Mouse (Mus musculus): ENCODE results near the gene Eif4e. TPM values are rescaled to one million over a fixed set of nuclear protein-coding genes. Genes with fewer than 3 reads are reported as not detected.
"Not testable (repeated sequence)": the region's sequence is repeated elsewhere in the genome, so short reads cannot be mapped to it uniquely, and the experiment has no call there.

Gene Eif4e
- polyA plus RNA-seq, 1 experiment from 2014 or later: 343 TPM

DNA sequence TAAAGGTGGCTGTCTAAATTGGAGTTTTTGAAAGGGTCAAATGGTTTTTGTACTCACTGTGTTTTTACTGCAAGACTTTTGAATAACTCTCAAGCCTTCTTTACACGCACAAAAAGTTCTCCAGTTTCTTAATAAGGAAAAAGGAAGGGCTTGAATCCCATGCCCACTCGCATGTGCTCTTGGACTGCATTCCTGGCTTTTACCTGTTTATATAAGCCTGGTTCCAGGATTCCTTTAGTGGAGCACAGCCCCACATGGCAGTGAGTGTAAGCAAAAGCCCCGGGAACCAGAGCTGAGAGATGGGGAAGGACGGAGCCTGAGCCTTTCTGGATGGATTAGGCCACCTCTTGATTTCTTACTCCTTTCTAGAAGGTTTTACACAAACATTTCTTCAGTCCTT lies 23.1 kb downstream of the Eif4e start:
- H3K27ac ChIP-seq: no peak overlapping the region
- 87% methylated on average over 4 of the region's 4 CpGs for WGBS
- ATAC-seq: no peak

DNA sequence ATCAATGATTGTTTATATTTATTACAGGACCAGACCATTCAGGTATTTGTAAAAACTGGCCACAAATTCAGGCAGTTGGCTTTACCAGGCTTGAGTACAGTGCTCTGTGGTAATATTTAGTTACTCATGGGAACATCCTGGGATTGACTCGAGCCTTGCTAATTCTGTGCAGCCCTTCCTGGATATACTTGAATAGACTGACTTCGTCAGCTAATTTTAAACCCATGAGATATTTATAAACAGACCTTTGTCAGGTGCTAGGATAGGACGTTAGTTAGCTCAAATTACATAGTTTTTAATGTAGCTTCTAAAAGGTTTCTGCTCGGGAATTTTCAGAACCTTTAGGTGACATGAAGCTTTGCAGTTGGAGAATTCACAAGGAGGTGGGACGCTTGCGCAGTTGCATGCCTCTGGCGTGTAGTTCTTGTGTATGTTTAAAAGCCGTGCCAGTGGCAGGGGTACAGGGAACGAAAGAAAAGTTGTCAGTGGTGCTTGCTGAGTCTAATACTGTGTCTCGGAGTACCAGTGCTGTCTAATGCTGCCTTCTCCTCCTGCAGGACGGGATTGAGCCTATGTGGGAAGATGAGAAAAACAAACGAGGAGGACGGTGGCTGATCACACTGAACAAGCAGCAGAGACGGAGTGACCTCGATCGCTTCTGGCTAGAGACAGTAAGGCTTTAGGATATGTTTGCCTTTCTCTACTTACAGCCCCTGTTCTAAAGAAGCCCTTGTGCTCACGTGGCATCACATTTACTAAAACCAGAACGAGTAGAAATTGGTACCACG lies 24.6 kb downstream of the Eif4e start:
- WGBS: 92% methylated on average over 19 of the region's 19 CpGs
- H3K4me1 ChIP-seq (replicated peaks): no peaks in the 10 kb centered on the region
- H3K27ac ChIP-seq: no peak overlapping the region
- no peak overlapping the region for H3K4me2 ChIP-seq (replicated peaks)
- H3K9ac ChIP-seq (replicated peaks): no peak overlapping the region
- H3K4me3 ChIP-seq (replicated peaks): no peak overlapping the region
- no peak for ATAC-seq
- peaks cover 42% of the 10 kb centered on the region for H3K36me3 ChIP-seq
- H3K9me3 ChIP-seq: no peaks in the 10 kb centered on the region
- H3K27me3 ChIP-seq: no peaks in the 10 kb centered on the region

More for the DNA sequence above, 23.1 kb downstream of the Eif4e start:
- Histone ChIP-seq H3K27me3 (no peaks in the 10 kb centered on the region), H3K9me3 (no peaks in the 10 kb centered on the region), H3K36me3 (peaks cover 36% of the 10 kb centered on the region), H3K4me2 (replicated peaks) (no peak overlapping the region), H3K4me1 (replicated peaks) (0 out of 2 replicates have a peak, but pooled peaks cover 4% of the 10 kb centered on the region), H3K9ac (replicated peaks) (no peak overlapping the region), H3K4me3 (replicated peaks) (no peak overlapping the region)

DNA sequence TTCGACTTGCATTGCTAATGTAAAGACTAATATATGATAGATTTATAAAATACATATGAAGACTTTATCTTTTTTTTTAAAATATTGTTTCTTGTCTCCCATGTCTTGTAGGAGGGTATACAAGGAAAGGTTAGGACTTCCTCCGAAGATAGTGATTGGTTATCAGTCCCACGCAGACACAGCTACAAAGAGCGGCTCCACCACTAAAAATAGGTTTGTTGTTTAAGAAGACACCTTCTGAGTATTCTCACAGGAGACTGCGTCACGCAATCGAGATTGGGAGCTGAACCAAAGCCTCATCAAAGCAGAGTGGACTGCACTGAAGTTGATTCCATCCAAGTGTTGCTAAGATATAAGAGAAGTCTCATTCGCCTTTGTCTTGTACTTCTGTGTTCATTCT lies 29.3 kb downstream of the Eif4e start:
- not testable (repeated sequence) for H3K4me3 ChIP-seq (replicated peaks); H3K9ac ChIP-seq (replicated peaks); H3K27ac ChIP-seq; H3K4me2 ChIP-seq (replicated peaks); H3K4me1 ChIP-seq (replicated peaks); ATAC-seq; H3K9me3 ChIP-seq; H3K27me3 ChIP-seq
- WGBS: 96% methylated on average over 8 of the region's 8 CpGs
- H3K36me3 ChIP-seq: peaks cover 61% of the 10 kb centered on the region

DNA sequence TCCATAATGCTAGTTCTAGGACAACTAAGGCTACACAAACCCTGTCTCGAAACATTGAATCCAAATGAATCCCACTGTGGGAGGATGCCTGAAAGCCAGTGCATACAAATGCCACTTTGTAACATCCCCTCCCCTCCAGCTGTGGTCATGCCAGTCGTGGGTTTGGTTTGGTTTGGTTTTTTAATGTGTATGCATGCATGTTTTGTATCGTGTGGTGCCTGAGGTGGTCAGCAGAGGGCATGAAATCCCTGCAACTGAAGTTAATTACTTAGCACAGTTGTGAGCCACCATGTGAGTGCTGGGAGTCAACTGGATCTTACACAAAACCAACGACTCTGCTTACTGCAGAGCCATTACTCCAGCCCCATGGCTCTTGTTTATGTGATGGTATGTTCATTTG lies 32.5 kb downstream of the Eif4e start:
- no peak overlapping the region for H3K27ac ChIP-seq
- H3K27me3 ChIP-seq: no peaks in the 10 kb centered on the region
- no peaks in the 10 kb centered on the region for H3K4me1 ChIP-seq (replicated peaks)
- no peak overlapping the region for H3K9ac ChIP-seq (replicated peaks)
- no peak overlapping the region for H3K4me2 ChIP-seq (replicated peaks)
- no peak overlapping the region for H3K4me3 ChIP-seq (replicated peaks)
- WGBS: 60% methylated on average over 4 of the region's 4 CpGs
- H3K36me3 ChIP-seq: peaks cover 36% of the 10 kb centered on the region
- ATAC-seq: peak; percentile 38; the same call in 1 of the 2 replicates
- no peaks in the 10 kb centered on the region for H3K9me3 ChIP-seq

DNA sequence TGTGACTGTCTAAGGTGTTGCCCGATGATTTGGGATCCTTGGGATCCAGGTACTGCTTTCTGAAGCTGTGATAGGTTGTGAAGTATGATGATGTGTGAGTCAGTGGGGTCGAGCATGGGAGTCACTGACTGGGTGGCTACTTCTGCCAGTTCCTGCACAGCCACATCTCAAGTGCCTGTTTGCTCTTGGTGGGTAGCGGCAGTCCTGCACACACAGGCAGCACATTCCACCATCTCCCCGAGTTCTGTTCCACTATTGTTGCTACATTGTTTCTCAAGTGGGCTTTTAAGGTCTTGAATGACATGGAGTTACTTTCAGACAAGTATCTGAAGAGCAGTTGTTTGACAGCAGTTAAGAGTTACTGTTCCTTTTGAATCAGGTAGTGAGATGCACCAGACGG lies 34.3 kb downstream of the Eif4e start:
- Histone ChIP-seq H3K9ac (replicated peaks) (no peak overlapping the region), H3K4me3 (replicated peaks) (no peak overlapping the region), H3K27me3 (no peaks in the 10 kb centered on the region), H3K4me1 (replicated peaks) (no peaks in the 10 kb centered on the region), H3K9me3 (no peaks in the 10 kb centered on the region), H3K27ac (no peak overlapping the region), H3K36me3 (peaks cover 34% of the 10 kb centered on the region), H3K4me2 (replicated peaks) (no peak overlapping the region)
- WGBS: 79% methylated on average over 5 of the region's 5 CpGs
- no peak for ATAC-seq

DNA sequence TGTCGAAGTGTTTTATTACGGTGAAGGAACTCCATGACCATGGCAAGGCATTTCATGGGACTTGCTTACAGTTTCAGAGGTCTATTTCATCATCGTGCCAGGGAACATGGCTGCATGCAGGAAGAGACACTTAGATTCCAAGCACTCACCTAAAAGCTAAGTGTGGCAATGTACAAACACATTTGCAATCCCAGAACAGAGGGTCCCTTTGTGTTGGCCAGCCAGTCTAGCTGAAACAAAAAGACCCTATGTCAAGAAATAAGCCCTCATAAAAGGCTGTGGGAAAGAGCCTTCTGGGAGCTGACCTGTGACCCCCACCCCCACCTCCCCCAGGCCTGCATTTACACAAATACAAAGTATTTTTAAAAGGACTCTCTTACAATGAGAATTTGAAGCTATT lies 34.9 kb downstream of the Eif4e start:
- Histone ChIP-seq H3K4me2 (replicated peaks) (no peak overlapping the region), H3K27ac (no peak overlapping the region), H3K27me3 (no peaks in the 10 kb centered on the region), H3K36me3 (peaks cover 31% of the 10 kb centered on the region), H3K9ac (replicated peaks) (no peak overlapping the region), H3K4me1 (replicated peaks) (no peaks in the 10 kb centered on the region), H3K9me3 (no peaks in the 10 kb centered on the region), H3K4me3 (replicated peaks) (no peak overlapping the region)
- 87% methylated on average over 3 of the region's 3 CpGs for WGBS
- no peak for ATAC-seq

DNA sequence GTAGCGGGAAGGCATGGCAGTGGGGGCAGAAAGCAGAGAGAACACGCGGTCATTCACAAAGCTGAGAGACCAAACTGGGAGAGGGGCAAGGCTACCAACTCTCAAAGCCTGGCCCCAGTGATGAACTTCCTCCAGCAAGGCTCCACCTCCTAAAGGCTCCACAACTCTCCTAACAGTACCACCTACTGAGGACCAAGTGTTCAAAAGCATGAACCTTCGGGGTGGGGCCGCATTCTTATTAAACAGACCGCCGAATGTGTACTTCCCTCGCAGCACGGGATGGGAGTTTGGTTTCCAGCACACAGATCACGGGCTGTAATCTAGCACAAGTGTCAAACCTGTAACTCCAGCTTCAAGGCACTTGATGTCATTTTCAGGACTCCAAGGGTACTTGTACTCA lies 52.9 kb downstream of the Eif4e start:
- no peaks in the 10 kb centered on the region for H3K9me3 ChIP-seq
- no peak overlapping the region for H3K27ac ChIP-seq
- H3K4me1 ChIP-seq (replicated peaks): no peaks in the 10 kb centered on the region
- no peak for ATAC-seq
- H3K4me3 ChIP-seq (replicated peaks): no peak overlapping the region
- H3K9ac ChIP-seq (replicated peaks): no peak overlapping the region
- WGBS: 94% methylated on average over 10 of the region's 10 CpGs
- no peaks in the 10 kb centered on the region for H3K27me3 ChIP-seq
- H3K36me3 ChIP-seq: no peaks in the 10 kb centered on the region
- H3K4me2 ChIP-seq (replicated peaks): no peak overlapping the region

DNA sequence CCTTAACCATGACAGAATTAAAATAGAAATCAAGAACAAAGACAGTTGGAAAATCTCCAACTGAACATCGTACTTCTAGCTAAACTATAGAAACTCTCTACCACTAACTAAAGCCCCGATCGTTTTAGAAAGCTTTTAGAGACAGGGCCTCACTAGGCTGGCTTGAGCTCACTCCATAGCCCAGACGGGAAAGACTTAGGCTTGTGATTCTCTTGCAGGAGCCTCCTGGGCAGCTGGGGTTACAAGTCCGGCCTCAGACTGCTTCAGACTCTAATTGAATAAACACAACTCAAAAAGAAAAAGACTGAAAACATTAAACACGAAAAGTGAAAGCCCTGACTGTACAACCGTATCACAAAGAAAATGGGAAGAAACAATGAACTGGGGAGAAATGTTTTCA lies 60.2 kb downstream of the Eif4e start:
- Histone ChIP-seq H3K9me3 (no peaks in the 10 kb centered on the region), H3K27ac (no peak overlapping the region), H3K9ac (replicated peaks) (no peak overlapping the region), H3K36me3 (no peaks in the 10 kb centered on the region), H3K4me3 (replicated peaks) (no peak overlapping the region), H3K4me2 (replicated peaks) (no peak overlapping the region), H3K4me1 (replicated peaks) (no peaks in the 10 kb centered on the region), H3K27me3 (no peaks in the 10 kb centered on the region)
- ATAC-seq: no peak
- WGBS: 56% methylated on average over 7 of the region's 7 CpGs

DNA sequence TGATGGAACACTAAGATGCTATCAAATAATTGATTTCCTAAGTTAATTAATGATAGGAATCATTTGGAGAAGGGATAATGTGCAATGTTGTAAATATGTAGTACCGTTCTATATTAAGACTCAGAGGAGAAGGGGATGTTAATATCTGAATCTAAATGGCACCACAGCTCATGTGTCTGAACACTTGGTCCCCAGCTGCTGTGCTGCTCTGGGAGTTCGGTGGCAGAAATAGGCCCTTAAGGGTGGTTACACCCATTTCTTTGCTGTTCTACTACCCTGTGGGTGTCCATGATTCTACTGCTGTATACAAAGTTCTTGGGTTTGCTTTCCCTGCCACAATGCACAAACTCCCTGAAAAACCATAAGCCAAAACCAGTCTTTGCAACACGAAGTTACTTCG lies 61.2 kb downstream of the Eif4e start:
- no peaks in the 10 kb centered on the region for H3K36me3 ChIP-seq
- no peak overlapping the region for H3K4me2 ChIP-seq (replicated peaks)
- ATAC-seq: no peak
- 91% methylated on average over 4 of the region's 4 CpGs for WGBS
- no peak overlapping the region for H3K4me3 ChIP-seq (replicated peaks)
- no peak overlapping the region for H3K9ac ChIP-seq (replicated peaks)
- H3K9me3 ChIP-seq: no peaks in the 10 kb centered on the region
- no peak overlapping the region for H3K27ac ChIP-seq
- H3K27me3 ChIP-seq: no peaks in the 10 kb centered on the region
- no peaks in the 10 kb centered on the region for H3K4me1 ChIP-seq (replicated peaks)

DNA sequence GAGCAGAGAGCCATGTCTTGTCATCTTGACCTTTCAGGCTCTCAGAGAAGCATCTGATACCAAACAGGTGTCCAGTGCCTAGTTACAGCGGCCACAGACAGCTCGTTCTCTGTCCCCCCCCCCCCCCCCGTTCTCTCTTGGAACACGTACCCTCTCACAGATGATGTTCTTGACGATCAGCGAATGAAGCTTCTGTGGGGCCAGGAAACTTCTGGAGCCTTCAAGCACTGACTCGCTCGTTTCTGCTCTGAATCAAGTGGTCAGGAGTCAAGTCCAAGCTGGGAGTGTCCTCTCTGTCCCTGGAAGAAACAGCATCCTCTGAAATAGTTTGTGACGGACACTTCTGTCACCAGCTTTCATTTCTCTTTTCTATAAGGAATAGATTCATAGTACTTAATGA lies 62.0 kb downstream of the Eif4e start:
- Histone ChIP-seq H3K27ac (no peak overlapping the region), H3K4me3 (replicated peaks) (no peak overlapping the region), H3K9me3 (no peaks in the 10 kb centered on the region), H3K9ac (replicated peaks) (no peak overlapping the region), H3K27me3 (no peaks in the 10 kb centered on the region), H3K4me2 (replicated peaks) (no peak overlapping the region), H3K4me1 (replicated peaks) (no peaks in the 10 kb centered on the region), H3K36me3 (no peaks in the 10 kb centered on the region)
- 89% methylated on average over 9 of the region's 9 CpGs for WGBS
- ATAC-seq: no peak

DNA sequence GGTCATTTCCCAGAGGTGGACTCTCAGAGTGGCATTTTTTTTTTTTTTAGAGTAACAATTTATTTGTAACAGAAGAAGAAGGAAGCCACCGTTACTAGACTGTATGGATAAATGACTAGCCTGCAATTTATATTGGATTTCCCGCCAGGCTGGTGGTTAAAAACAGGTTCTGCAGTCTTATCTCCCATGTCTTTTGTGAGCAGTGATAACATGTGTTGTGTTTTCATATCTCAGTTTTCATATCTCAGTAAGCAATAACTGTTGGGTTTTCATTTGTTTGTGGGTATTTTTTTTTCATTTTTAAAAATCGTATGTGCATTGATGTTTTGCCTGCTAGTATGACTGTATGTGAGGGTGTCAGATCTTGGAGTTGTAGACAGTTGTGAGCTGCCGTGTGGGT lies 65.0 kb downstream of the Eif4e start:
- Histone ChIP-seq H3K27ac (no peak overlapping the region), H3K27me3 (no peaks in the 10 kb centered on the region), H3K9me3 (no peaks in the 10 kb centered on the region), H3K9ac (replicated peaks) (no peak overlapping the region), H3K4me1 (replicated peaks) (no peaks in the 10 kb centered on the region), H3K36me3 (no peaks in the 10 kb centered on the region), H3K4me3 (replicated peaks) (no peak overlapping the region), H3K4me2 (replicated peaks) (no peak overlapping the region)
- no peak for ATAC-seq
- 94% methylated on average over 4 of the region's 4 CpGs for WGBS

DNA sequence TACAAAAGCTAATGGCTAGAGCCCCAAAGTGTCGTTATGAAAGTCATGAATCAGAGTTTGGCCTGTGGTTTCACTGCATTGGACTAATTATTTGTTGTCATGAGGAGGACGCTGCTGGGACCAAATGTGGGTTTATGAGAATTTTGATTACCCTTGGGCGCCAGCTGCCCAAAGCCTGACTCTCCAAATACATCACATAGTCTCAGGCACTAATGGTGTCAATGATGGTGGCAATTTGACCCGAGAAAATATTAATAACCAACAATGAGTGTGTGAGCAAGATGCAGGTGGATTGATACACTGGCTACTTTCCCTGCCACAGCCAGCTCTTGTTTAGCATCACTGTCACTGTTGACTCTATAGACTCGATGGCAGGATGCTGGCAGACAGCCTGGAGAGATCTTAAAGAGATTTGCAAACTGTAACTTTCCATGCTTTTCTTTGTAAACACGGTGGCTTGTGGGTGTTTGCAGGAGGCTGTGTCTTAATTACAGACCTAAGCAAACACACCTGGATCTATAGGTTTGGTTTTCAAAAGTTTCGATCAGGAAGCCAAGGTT lies 65.9 kb downstream of the Eif4e start:
- H3K4me1 ChIP-seq (replicated peaks): no peaks in the 10 kb centered on the region
- H3K36me3 ChIP-seq: no peaks in the 10 kb centered on the region
- H3K4me2 ChIP-seq (replicated peaks): no peak overlapping the region
- no peak overlapping the region for H3K9ac ChIP-seq (replicated peaks)
- H3K27ac ChIP-seq: no peak overlapping the region
- no peak for ATAC-seq
- H3K9me3 ChIP-seq: no peaks in the 10 kb centered on the region
- H3K4me3 ChIP-seq (replicated peaks): no peak overlapping the region
- whole genome bisulfite sequencing: 82% methylated on average over 7 of the region's 7 CpGs
- no peaks in the 10 kb centered on the region for H3K27me3 ChIP-seq

DNA sequence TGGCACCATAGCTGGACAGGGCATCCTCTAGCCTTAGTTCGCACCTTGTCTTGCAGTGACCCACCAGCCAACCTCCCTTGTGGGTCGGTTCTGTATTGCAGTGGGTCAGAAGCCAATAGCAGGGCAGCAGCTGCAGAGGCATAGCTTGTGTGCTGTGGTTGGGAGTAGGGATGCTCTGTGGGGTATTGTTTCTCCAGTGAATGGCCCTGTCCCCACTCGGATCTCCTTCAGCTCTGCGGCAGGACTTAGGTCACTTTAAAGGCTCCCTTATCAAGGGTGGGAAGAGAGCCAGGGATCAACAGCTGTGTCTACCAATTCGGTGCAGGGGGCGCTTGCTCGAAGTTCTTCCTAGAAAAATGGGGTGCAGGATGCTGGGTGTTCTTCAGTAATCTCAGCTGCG lies 67.2 kb downstream of the Eif4e start:
- Histone ChIP-seq H3K4me3 (replicated peaks) (no peak overlapping the region), H3K9me3 (no peaks in the 10 kb centered on the region), H3K4me1 (replicated peaks) (no peaks in the 10 kb centered on the region), H3K36me3 (no peaks in the 10 kb centered on the region), H3K27ac (no peak overlapping the region), H3K4me2 (replicated peaks) (no peak overlapping the region), H3K27me3 (no peaks in the 10 kb centered on the region), H3K9ac (replicated peaks) (no peak overlapping the region)
- no peak for ATAC-seq
- WGBS: 90% methylated on average over 8 of the region's 8 CpGs
